Mouse (Mus musculus): ENCODE results near the gene Gm17571.

Gene Gm17571

DNA sequence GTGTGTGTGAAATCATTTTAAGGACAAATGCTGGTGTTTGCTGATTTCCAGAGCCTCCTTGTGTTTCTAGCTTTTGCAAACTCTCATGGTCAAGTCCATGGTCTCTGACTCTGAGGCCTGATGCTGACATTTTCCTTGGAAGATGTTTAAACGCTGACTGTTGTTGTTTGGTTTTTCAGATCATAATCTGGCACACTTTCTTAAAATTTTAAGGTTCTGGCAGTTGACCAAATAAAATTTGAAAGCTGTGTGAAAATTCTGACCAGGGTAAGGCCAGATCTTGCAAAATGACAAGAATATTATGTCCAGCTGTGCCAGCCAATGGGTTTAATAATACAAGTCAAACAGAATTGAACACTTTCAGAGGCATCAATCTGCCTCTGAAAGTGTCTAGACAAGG is 8.7 kb upstream of the Gm17571 start:
- DNase-seq (ENCODE audit: low read depth) = no peak

- DNase-seq (ENCODE audit: low read depth) = no peak
Observed at GRCm38 (mm10) chr9:13454651-13455123, 8.1 kb upstream of the Gm17571 start.

DNA sequence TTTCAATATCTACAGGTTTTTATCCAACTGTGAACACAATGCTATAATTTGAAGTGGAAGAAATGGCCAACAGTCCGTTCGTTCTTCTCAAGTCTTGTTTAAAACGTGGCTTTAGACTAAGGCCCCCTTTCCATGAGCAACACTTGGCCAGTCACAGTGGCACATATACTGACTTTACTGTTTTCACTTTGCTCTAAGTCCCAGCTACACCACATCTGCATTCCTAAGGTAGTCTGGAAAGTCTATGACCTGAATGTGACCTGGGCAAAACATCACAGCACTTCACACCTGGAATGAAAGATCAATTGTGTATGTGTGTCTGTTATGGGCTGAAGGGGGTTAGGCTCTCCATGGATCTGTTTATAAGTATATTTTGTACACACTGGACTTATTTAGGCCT is 2.2 kb upstream of the Gm17571 start:
- DNase-seq (ENCODE audit: low read depth) = no peak

DNA sequence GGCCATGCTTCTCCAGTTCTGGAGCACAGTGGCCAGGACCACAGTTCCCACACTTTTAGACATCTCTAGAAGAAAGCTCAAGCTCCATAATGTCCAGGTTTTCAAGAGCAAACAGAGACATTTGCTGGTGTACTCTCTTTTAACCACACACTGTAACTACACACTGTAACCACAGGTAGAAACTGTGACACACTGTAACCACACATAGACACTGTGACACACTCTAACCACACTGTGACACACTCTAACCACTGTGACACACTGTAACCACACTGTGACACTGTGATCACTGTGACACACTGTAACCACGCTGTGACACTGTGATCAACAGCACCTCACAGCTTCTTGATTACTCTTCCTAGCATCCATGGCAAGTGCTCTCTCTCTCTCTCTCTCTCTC is 317 bp downstream of the Gm17571 start:
- peak; percentile 68 for DNase-seq (ENCODE audit: low read depth)

DNA sequence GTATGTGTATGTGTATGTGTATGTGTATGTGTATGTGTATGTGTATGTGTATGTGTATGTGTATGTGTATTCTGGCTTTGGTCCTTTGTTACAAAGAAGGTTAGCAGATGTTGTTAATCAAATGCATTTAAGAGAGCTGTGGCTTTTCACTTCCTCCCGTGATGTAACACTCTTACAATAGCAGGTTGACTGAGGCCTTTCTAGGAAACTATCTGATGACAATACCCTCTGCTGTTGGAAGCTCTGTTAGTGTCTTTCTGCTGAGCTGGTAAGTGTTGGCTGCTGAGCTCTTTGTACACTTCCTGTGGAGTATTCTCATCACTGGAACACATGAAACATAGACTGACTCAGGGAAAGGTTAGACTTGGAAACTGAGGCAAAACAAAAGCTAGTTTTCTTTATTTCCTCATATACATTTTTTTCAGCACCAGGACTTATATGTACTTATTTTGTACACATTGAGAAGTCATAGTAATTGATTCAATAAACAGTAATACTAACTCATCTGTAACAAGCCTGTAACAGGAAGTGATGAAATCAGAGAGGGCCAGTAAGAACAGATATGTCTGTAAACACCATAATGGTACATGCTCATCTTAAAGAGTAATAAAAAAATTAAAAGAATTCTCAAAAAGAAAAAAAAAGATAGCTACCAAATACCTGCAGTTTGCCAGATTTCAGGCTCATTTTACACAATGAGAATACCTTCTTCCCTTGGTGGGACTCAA is 2.9 kb downstream of the Gm17571 start:
- peak; percentile 76 for DNase-seq (ENCODE audit: low read depth)

- peak; percentile 50 for DNase-seq (ENCODE audit: low read depth)
Observed at GRCm38 (mm10) chr9:13442012-13442735, 4.4 kb downstream of the Gm17571 start.

DNA sequence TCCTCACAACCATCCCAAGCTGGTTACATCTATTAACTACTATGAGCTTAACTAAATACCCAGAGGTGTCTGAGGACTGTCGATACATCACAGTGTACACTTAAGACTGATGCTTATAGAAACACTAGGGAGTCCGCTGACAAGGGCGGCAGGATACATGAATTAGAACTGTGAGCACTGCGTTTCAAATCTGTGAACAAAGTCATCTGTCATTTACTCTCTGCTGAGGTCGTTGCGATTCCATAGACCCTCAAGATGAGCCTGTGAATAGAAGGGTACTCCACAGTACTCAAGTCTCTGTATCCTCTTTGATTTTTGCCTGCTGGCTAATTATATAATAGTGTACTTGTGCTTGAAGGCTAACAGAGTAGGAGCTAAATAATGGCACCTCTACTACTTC is 5.6 kb downstream of the Gm17571 start:
- no peak for DNase-seq (ENCODE audit: low read depth)

DNA sequence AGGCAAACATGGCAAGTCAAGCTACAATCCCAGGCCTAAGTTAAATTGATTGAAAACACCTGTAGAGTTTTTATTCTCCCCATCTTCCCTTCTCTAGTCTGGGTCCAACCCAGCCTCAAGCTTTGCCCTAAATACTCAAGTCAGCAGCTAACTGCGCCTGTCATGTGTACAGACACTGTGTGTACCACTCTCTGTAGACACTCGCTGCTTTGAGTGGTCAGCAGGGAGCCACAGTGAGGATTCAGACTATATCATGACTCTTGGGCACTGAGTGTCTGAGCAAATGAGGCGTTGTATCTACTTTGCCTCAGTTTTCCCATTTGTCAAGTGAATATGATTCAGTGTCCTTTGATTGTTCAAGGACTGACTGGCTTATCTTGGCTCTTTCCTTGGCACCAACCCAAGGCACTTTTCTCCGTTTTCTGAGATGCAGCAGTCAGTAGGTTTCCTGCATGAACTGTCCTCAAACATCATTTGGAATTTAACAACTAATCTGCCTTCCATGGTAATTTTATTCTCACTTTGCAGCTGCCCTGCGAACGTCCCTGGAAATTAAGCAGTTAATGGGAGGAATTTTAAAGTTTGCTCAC is 13.0 kb downstream of the Gm17571 start:
- DNase-seq (ENCODE audit: low read depth) = no peak

DNA sequence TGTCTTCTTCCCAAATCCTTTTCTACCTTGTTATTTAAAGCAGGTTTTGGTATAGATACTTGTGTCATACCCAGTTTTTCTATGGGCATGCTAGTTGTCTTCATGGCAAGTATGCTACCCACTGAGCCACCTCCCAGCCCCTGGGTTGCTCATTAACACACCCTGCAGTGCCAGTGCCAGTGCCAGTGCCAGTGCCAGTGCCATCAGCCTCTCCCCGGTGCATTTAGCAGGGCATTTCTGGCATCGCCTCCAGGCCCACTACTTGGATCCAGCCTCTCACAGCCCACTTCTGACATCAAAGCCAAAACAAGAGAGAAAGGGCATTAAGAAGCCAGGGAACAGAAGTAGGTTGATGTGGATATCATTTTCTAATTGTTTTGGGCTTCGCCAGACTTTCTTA is 14.9 kb downstream of the Gm17571 start:
- no peak for DNase-seq (ENCODE audit: low read depth)

- DNase-seq (ENCODE audit: low read depth) = no peak
Observed at GRCm38 (mm10) chr9:13430744-13431143, 15.8 kb downstream of the Gm17571 start.

DNA sequence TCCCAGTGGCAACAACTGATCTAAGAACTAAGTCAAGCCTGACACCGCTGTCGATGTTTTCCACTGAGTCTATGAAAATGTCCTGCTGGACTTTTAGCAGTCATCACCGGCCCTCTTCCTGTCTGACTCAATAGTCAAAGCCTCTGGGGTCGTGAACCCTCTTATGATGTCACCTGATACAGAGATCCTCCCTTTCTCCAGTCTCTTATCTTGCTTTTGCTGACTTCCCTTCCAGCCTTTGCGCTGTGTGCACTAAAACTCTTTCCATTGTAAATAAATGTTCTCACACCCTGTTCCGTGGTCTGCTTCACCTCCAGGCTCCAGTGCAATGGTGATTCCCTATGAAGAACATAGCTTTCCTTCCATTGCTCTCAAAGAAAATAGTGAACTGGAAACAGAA is 16.3 kb downstream of the Gm17571 start:
- DNase-seq (ENCODE audit: low read depth) = peak; percentile 90

DNA sequence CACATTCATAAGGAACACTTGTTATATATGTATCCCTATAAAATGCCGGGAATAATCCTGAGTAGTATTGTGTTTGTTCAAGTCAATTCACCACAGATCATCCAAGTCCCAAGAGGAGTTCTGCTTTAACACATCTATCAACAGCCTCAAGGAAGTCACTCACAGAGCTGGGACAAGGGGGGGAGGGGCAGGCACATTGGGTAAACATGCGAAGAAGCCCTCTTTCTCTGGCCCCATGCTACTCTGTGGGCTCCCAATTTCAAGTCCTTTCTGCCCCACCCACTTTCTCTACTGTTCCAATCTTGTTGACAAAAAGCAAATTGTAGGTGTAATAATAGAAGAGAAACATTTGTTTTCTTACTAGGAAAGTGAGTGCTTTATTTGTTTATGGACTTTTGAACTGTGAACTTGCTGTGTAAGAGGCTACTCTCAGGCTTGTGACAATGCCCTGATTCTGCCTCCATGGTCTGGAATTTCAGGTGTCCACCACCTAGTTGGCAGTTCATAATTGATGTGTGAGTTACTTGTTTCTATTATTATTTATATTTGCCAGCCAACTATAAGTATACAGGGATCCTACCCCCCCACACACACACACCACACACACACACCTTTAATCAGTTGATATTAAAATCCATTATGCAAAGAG is 17.0 kb downstream of the Gm17571 start:
- no peak for DNase-seq (ENCODE audit: low read depth)

DNA sequence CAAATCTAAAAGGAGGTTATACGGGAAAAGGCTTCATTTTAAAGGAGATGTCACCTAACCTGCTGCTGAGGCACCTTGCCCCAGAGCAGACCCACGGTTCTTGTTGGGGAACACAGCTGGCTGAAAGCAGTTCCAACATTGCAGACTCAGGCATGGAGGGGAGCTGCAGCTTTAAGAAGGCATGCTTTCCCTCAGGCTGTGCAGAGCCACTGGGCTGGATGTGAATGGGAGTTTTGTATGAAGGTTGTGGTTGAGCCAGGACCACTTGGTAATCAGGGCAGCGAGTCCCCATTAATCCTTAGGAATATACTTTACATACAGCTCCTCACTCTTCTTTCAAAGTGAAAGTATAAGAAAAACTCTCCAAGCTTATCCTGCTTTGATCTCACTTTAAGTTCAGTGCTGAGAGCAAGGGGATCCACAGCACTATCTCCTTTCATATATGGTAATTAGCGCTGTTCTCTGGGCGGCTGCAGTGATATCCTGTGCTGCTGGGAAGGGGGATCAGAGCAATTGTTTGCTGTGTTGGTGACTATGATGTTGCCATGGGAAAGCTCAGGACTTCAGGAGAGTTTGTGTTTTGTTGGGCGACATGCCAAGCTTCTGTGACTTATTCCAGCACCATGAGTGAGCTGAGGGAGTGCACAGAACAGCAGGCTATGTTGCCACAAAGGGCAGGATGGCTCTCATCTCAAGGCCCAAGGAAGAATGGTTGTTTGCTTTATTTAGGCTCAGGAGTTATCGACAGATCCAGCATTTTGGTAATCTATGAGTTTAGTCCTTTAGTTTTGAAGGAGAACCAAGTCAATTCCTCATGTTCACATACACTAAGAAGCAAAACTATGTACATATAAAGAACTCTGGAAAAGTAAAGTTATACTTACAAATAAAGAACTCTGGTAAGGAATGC is 21.3 kb downstream of the Gm17571 start:
- peak; percentile 44 for DNase-seq (ENCODE audit: low read depth)

- no peak for DNase-seq (ENCODE audit: low read depth)
Observed at GRCm38 (mm10) chr9:13414230-13414766, 32.3 kb downstream of the Gm17571 start.

All from 416B (cell line).